Mouse (Mus musculus): ENCODE measurements at regions not wholly inside any gene's neighbourhood (a gene's known extent, or its start where the extent isn't known, plus 50 kb on each side); places are given as distances from the start of the nearest gene placed in this dataset.

DNA sequence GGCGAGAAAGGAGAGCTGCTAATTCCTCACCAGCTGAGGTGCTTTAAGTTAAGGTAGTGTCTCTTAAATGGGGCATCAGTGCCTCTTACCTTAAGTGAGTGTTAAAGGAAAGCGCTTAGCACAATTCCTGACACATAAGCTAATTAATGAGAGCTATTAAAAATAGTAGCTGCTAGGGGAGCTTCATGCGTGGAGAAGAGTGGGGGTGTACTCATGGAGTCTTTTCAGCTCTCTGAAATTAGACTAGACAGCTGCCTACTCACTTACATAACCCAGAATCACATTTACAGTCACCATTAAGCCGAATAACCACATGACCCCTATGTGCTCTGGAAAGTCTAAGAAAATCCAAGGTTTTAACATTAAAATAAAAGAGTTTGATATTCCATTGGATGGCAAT, 139.0 kb upstream of the Arhgap20 start:
- no peak for TF ChIP-seq POLR2A (IDR thresholded peaks at IDR 0.05; ENCODE audit: control insufficient read depth, low read depth, low read length)
- TF ChIP-seq CTCF (IDR thresholded peaks at IDR 0.05; ENCODE audit: control insufficient read depth, insufficient read depth, insufficient replicate concordance, low read depth, low read length) = no peak

Measured in testis, adult 2 months (tissue).